Mouse (Mus musculus): ENCODE measurements around the gene Vwa5b2.

DNA sequence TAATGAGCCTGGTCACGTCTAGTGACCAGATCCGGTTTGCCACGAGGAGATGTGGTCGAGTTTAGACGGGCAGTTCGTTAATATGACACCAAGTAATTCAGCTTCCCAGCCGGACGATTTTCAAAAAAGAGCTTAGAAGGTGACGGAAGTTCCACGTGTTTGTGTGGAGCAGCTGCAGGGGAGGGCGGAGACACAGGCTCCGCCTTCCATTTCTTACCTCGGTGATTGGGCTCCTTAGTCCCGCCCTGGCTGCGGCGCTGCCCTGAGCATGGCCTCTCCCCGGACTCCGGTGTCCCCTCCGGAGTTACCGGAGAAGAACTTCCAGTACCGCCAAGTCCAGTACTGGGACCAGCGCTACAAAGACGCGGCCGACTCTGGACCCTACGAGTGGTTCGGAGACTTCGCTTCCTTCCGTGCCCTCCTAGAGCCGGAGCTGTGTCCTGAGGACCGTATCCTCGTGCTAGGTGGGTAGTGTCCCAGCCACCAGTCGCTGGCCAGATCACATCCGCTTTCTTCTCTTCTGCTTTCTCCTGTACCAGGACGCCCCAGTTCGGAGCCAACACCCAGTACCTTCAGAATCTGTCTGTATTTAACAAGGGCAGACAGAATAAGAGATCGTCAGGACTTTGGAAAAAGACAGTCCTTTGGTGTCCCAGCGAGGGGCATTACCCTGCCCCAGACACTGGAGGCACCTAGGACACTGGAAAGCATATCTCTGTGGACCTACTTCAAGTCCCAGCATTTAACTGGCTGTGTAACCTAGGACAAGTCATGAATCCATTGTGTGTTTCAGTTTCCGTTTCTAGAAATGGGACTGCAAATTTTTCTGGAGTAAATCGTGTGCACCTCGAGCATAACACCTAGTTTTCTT lies 22.3 kb downstream of the Vwa5b2 start, which contains the start of the genes Eef1akmt4, Gm49333 and Alg3:
- TF ChIP-seq CTCF (IDR thresholded peaks at IDR 0.05; ENCODE audit: borderline replicate concordance, extremely low read depth, insufficient read depth, insufficient read length): no peak
- peak; percentile 24; the same call in 1 of the 2 replicates for TF ChIP-seq POLR2A (IDR thresholded peaks at IDR 0.05; ENCODE audit: borderline replicate concordance, extremely low read depth, insufficient read depth, insufficient read length, poor library complexity, severe bottlenecking)
